Mouse (Mus musculus): ENCODE data around the gene Pip4p1.
"Not testable (repeated sequence)": the region's sequence is repeated elsewhere in the genome, so short reads cannot be mapped to it uniquely, and the experiment has no call there.

Pip4p1 gene

DNA sequence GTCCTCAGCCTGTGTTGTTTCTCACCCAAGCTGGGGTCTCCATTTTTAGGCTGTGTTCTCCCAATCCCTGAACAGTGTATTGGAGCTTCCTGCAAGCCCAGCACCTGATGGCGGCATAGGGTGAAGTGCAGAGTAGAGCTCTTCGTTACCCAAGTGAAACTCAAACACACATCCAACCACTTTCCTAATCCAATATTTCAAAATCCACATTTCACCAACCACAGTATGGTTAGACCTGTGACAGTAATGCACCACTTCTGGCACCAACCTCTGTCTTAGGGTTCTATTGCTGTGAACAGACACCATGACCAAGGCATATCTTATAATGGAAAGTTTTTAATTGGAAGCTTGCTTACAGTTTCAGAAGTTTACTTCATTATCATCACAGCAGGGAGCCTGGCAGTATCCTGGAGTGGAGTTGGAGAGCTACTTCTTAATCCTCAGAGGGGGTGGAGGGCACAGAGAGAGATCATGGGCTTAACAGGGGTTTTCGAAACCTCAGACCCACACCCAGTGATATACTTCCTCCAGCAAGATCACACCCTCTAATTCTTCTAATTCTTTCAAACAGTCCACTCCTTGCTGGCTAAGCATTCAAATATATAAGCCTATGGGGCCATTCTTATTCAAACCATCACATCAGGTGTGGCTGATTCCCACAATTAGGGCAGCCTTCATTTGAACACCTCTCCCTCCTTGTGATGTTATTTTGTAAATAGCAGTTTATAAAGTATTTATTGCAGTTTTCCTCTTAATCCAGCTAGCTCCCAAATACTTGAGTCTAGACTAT lies 7.7 kb upstream of the Pip4p1 start:
- no peak for DNase-seq

DNA sequence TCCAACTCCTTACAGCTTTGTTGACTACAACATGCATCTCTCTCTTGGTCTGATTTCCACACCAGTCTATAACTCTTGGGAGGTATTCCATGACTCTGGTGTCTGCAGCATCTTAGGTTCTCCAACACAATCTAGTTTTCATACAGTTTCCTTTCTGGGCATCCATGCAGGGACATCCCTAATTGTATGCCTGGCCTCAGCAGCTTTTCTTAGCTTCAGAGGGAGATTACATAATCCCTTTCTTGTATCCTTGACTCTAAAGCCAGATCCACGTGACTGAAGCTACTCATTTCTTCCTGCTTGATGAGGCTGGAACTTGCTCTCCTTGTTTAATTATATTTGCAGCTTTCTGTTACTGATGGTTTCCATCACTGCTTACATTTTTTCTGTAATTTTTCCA lies 6.0 kb upstream of the Pip4p1 start:
- DNase-seq, result peak; percentile 22

DNA sequence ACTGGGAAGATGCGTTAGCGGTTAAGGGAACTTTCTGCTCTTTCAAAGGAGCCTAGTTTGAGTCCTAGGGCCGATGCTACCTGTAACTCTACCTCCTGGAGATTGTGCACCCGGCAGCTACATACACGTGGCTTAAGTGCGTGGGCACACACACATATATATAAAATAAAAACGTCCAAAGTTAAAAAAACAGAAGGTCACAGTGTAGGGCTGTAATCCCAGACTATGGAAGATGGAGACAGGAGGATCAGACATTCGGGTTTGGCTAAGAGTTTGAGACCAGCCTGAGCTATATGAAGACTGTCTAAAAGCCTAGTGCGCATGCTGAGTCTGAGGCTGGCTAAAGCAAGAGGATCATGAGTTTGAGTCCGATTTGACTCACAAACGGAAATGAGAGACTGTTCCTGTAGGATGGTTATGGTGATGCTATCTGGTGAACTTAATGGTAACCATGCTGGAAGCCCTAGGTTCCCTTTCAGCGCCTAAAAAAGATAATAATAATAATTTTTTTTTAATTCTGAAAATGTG lies 901 bp upstream of the Pip4p1 start:
- DNase-seq, result peak; percentile 12

DNA sequence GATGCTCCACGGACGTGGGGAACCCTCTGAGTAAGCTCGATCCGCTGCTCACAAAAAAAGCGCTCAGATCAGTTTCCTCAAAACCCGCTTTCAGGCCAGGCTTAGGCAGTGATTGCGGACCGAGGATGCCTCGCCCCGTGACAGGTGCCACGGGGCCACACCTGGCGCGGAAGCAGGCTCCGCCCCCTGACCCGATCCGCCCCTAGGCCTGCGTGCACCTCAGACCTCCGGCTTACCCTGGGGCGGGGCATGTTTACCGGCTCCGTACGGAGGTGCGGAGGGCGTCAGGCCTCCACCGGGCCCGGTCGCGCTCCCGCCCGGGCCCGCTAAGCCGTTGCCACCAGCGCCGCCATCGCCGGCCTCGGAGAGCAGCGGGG lies 291 bp downstream of the Pip4p1 start:
- peak; percentile 79 for DNase-seq

DNA sequence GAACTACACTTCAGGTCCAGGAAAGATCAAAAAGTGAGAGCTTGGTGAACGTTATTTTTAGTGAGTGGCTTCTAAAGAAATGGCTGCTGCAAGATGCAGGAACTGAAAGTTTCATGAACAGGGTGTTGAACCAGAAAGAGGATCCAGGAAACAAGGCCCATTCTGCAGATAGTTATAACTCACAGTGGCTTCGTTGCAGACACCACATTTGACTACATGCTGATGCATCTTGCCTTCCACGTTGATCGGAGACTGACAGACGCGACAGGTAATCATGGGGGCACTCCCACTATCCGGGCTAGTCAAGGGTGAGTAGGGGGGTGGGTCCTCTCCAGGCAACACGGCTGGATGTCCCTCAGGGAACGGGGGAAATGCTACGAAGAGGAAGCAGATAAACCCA lies 705 bp downstream of the Pip4p1 start:
- peak; percentile 17 for DNase-seq

DNA sequence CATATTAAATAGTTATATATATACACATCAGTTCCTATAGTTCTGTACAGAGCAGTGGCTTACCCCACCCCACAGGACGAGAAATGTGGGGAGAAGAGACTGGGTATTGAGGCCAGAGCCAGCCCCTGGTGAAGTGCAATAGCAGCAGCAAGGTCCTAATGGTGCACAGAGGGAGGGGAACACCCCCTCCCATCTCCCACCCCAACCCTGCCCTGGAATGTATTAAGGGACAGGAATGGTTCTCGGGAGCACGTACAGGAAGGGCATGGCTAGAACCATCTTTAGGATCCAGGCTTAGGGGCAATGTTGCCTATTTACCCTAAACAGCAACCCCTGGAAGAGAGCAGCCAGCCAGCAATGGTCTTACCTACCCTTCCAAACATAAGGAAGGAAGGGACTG lies 3.3 kb downstream of the Pip4p1 start:
- no peak for DNase-seq

DNA sequence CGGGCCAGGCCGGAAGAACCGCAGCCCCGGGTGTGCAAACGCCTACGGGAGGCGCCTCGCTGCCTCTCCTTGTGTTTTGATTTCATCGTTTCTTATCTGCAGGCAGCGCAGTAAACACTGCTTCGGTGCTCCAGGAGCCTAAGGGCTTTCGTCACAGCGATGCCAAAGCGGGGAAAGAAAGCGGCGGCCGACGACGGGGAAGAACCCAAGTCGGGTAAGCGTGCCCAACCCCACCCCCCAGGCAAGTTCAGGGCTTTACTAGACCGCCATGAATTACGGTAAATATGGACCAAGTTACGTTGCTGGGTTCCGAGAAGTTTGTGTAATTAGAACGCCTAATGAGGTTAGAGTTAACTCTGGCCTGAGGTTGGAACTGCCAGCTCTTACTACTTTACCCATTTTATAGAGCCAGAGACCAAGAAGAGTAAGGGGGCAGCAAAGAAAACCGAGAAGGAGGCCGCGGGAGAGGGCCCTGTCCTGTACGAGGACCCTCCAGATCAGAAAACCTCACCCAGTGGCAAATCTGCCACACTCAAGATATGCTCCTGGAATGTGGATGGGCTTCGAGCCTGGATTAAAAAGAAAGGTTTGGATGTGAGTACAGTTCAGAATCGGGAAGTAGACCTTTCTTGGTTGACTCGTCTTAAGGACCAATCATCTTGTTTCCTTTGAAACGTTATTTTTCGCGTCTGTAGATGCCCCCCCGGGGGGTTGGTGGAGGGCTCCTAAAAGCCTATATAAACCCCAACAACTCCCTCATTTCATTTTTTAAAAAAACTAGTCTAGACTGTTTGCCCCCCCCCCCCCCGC lies 5.3 kb downstream of the Pip4p1 start:
- no peak for DNase-seq

DNA sequence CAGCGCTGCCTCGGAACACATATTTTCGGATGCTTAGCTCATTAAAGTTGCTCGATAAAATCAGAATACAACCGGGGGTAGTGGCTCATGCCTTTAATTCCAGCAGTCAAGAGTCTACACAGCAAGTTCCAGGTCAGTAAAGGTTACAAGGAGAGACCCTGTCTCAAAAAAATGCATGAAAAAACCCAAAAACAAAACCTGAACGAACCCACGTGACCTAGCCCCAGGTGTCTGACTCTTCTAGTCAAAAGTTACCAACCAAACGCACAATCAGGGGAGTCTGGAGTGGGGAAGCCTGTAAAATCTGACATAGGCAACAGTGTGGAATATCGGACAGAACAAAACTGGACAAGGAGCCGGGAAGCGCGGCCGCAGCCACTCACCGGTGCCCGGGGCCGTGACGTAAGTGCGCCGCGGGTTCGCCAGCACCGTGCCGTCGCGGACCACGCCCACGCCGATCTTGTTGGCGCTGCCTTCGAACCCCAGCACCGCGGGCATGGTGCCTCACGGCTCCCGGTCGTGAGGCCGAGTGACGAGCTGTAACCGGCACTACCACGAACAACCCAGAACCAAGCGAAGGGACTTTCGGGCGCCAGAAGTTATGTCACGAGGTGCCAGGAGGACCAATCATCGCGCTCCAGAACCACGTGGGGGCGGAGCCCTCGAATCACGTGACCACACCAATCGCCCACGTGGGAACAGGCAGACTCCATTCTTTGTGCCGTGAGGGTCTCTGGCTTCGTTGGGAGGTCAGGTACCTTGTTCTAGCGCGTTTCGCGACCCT lies 6.2 kb downstream of the Pip4p1 start, which contains the start of the genes Osgep and Apex1:
Osgep (minus strand) TSS at position 613 of the 784 bp plus-strand sequence.
Apex1 (plus strand) TSS at position 688 of the 784 bp plus-strand sequence.
- peak; percentile 99 for DNase-seq

DNA sequence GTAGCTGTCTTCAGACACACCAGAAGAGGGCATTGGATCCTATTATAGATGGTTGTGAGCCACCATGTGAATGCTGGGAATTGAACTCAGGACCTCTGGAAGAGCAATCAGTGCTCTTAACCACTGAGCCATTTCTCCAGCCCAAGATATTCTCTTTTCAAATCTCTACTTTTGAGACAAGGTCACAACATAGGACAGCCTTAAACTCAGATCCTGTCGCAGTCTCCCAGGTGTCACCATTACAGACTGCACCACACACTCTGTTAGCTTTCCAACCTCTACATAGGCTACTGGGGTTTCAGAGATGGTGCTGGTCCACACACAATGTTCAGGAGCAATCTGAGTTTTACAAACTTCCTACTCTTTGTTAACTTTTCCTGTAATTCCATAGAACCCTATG lies 7.2 kb downstream of the Pip4p1 start:
- DNase-seq, result not testable (repeated sequence)

DNA sequence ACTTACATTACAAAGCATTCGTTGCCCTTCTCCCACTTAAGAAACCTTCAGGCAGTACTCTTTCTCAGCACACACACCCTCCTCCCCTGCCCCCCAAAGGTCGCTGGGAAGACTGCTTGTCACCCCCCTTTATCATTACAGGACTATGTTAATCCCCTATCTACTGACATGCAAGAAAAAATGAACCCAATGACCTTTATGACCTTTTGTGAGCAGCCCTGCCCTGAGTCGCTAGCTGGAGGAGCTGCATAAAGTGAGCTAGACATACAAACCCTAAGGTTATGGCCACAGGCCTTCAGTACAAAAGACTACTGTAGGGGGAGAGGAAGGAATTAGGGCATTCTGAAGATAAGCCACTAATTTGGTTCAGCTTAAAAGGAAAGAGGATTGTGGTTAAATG lies 19.3 kb downstream of the Pip4p1 start:
- DNase-seq, result no peak

DNA sequence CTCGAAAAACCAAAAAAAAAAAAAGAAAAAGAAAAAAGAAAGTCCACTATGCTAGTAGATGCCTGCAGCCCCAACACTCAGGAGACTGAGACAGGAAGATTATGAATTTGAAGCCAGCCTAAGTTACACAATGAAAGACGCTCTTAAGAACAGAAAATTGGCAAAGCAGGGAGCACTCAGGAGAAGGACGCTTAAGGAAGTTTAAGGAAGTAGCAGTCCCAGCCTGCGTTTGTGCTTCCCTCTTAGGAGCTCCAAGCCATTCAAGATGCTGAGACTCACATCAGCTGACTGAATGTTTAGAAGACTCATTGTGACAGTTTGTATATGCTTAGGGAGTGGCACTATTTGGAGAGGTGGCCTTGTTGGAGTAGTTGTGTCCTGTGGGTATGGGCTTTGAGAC lies 22.5 kb downstream of the Pip4p1 start:
- DNase-seq, result peak; percentile 53

DNA sequence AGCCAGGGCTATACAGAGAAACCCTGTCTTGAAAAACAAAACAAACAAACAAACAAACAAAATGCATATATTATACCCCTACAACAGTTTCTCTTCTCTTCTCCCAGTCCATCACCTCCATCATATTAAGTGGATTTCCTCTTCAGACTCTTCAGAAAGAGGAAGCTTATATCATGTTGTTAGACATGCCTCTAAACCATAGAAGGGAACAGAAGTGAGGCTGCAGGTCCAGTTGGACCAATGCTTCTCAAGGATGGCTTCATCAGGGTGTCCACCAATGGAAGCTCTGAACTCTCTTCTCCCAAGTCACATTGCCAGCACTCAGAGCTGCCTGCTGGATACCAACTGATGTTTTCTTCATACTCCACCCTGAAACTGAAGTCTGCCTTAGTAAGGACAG lies 25.3 kb downstream of the Pip4p1 start:
- DNase-seq, result not testable (repeated sequence)

DNA sequence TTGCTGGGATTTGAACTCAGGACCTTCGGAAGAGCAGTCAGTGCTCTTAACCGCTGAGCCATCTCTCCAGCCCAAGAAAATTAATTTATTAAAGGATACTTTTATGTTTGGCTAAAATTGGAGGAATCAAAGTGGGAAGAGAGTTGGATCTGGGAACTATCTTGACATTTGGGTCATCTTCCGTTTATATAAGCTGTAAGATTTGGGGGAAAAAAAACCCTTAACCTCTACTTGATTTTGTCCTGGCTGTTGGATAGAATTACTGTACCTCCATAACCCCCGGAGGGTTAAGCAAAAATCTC lies 25.9 kb downstream of the Pip4p1 start:
- DNase-seq, result no peak

DNA sequence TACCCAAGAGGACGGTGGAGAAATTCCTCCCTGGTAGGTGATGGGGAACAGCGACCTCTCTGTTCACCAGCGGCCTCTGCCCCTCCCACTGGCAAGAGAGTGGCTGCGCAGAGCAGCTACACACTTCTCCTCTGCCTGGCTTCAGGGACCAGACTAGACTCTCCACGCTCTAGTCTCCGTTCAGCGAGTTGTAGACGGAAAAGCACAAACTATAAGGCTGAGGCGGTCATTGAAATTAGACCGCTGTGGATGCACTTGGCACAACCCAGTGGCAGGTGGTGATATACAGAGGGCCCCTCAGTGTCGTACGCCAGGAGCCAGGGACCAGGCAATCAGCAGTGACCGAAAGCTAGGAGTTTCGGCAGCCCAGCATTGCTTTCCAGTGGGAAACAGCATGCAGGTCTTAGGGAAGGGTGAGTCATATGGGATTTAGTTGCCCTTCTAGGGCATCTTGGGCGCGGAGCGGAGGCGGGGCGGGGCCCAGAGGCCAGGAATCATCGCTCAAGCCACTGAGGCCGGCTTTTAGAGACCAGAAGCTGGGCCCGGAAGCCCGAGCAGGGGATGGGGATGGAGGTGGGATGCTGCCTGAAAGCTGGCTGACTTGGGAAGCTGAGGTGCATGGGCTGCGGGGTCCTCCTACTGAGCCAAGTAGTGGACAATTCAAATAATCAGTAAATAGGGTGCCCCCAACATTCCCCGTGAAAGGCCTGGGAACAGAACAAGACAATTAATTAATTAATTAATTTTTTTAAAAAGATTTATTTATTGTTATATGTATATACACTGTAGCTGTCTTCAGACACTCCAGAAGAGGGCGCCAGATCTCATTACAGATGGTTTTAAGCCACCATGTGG lies 26.5 kb downstream of the Pip4p1 start:
- peak; percentile 61 for DNase-seq

DNA sequence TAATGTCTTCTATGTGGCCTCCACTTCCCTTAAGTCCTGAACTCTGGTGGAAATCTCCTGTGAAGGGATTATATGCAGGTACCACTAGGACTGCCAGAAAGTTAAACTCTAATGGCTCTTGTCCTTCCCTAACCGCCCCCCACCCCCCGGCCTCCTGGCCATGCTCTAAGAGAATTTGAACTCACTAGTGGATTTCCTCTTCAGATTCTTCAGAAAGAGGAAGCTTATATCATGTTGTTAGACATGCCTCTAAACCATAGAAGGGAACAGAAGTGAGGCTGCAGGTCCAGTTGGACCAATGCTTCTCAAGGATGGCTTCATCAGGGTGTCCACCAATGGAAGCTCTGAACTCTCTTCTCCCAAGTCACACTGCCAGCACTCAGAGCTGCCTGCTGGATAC lies 32.7 kb downstream of the Pip4p1 start:
- DNase-seq, result not testable (repeated sequence)

DNA sequence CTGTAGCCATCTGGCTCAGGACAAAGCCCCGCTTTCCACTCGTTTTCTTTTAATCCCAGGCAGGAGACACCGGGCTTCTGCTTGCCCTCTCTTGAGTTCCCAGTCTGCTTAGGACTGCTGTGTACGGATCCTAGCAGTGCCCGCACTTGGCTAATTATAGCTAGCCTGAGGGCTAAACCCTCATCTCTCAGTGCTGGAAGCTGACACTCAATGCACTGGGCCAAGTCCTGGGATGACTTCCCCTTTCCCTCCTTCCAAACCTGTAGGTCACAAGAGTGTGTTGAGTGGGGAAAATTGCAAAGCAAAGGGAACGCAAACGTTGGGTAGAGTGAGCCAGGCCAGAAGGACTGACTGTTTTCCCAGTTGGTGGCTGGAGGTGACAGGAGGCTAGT lies 33.3 kb downstream of the Pip4p1 start, which contains the start of gene Klhl33:
Klhl33 (minus strand) TSS at position 134 of the 392 bp plus-strand sequence.
- no peak for DNase-seq

DNA sequence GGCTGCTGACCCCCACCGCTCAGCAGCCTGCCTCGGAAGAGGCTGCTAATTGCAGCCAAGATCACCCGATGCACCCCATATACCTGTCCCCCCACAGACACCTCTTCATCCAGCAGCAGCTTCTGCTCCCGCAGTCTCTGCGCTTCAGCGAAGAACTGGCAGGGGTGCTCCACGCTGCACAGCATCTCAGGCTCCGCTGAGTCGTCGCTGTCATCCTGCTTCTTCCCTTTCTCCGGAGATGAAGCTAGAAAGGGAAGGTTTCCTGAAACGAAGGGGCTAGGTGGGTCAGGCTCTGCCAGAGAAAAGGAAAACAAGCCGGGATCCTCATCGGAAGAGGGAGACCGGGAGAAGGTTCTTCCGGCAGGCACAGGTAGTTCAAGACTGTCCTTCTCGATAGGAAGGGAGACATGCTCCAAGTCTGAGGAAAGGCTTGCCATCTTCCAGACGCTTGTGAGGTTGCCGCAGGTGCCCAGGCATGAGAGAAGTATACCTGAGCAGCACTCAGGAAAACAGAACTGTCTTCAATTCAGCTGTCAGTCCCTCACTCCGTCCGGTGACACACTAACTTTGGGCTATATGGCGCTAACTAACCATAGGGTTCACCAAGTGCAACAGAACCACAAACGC lies 33.8 kb downstream of the Pip4p1 start:
- DNase-seq, result no peak

DNA sequence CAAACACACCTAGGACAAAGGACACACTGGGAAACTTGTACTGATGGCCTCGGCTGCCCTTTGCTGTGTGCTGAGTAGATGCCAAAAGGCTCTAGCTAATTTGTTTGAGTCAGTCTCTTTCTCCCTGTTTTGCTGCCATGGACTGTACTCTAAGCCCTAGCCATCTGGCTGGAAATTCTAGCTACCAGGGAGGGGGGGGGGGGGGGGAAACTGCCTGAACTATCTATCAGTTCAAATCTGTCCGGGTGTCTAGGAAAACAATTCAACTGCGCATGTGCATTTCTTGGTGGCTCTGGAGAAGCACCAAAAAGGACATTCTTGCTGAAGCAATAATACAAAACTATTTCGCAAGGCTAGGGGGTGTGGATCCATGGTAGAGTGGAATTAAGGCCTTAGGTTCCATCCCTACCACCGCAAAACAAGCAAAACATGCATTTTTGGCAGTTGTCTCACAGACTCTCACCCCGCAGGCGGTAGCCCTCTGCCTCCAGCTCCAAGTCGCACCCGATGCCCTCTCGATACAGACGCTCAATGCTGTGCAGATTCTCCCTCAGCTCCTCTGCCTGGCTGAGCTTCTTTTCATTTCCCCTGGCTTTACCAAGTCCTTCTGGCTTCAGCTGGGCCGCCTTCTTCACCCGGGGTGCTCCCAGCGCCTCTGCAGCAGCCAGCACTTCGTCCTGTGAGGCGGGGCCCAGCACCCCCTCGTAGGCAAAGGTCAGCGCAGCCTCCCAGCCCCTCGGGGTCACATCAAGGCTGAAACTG lies 34.5 kb downstream of the Pip4p1 start:
- peak; percentile 89 for DNase-seq

DNA sequence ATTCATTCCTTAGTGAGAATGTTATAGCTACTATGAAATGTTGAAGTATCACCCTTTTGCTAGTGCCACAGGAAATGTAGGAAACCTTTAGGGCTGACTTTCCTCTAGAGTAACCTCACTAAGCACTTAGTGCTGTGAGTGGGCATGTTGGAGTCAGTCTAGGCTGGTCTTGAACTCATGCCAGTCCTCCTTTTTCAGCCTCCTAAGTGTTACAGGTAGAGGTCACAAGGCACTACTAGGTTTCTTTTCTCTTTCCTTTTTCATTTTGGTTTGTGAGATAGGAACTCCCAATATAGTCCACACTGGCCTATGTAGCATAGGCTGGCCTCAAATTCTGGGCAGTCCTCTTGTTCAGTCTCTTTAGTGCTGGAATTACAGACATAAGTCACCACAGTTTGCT lies 35.2 kb downstream of the Pip4p1 start:
- DNase-seq, result no peak

DNA sequence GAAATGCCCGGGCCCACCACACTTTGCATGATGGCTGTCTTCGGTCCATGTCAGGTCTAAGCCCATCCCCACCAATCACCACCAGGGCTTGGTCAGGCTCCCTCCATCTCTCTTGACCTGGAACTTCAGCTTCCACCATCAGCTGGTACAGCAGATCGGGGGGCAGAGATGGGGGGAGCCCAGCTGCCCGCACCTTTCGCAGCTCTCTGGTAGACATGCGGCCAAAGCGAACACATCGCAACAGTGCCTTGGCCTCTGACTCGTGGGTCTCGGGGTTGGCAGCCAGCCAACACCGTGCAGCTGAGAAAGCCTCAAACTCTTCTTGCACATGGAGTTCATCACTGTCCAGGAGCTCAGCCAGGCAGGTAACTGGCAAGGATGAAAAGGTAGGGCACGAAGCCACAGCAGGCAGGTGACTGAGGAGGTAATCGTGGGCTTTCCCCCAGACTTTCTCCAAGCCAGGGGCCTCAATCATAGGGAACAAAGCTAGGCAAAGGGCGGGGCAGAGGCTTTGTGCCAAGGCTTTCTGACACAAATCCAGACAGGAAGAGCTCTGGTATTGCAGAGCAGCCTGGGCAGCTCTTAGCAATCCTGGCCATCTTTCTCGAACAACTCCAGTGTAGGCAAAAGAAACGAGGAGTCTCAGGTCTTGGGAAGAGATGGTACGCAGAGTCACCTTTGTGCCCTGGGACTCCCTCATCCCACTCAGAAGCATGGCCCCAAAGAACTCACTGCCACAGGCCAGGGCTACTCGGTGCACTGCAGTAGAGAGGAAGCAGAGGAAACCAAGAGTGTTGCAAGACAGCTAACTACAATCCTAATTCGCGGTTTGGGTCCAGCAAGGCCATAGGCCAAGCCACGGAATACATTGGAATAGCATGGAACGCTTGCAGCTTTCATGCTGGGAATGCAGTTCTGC lies 37.9 kb downstream of the Pip4p1 start:
- DNase-seq, result peak; percentile 64
